Mouse (Mus musculus) olfactory bulb, adult 2 months (tissue): ENCODE measurements around the gene Rnaset2b.
"Not testable (repeated sequence)": the region's sequence is repeated elsewhere in the genome, so short reads cannot be mapped to it uniquely, and the experiment has no call there.

Experiments
- CTCF ChIP-seq: fragments of 200-500 bp; IDR thresholded peaks from 2 replicates; pipeline ENCODE4 v1.5.1; 2012; ENCODE audit warnings: low read depth, mild to moderate bottlenecking, low read length, moderate library complexity; ENCODE audit not compliant: insufficient read depth
- POLR2A ChIP-seq: fragments of 200-500 bp; IDR thresholded peaks from 2 replicates; pipeline ENCODE4 v1.6.1; 2012; ENCODE audit warnings: mild to moderate bottlenecking, low read depth, low read length, moderate library complexity; ENCODE audit not compliant: insufficient read depth

- TF ChIP-seq CTCF, POLR2A: not testable (repeated sequence)
Measured at GRCm38 (mm10) chr17:6979380-6979779, 8.9 kb downstream of the Rnaset2b start.
